Mouse (Mus musculus) megakaryocyte, embryonic 14.5 days (primary cell): Measurements from ENCODE around the gene Aqp1. TPM values are rescaled to one million over a fixed set of nuclear protein-coding genes. Genes with fewer than 3 reads are reported as not detected.

ENCODE experiments used
- H3K27me3 ChIP-seq: replicated peaks from 2 replicates; pipeline ENCODE3; 2012; ENCODE audit warnings: inconsistent platforms
- H3K36me3 ChIP-seq: replicated peaks from 2 replicates; pipeline ENCODE3; 2012; ENCODE audit warnings: low read length, inconsistent platforms, mixed read lengths
- H3K4me1 ChIP-seq: 2 replicates; pipeline ENCODE4 v1.6.1; 2012; ENCODE audit warnings: inconsistent platforms
- H3K4me3 ChIP-seq: replicated peaks from 2 replicates; pipeline ENCODE3; 2012; ENCODE audit warnings: moderate library complexity, mild to moderate bottlenecking, inconsistent platforms
- H3K9me3 ChIP-seq: 2 replicates; pipeline ENCODE4 v1.6.1; 2012; ENCODE audit warnings: inconsistent platforms
- FLI1 ChIP-seq: IDR thresholded peaks from 2 replicates; pipeline ENCODE4 v1.6.1; 2012; ENCODE audit warnings: low read length, inconsistent platforms, mixed read lengths
- GATA1 ChIP-seq: IDR thresholded peaks from 3 replicates; pipeline ENCODE4 v1.6.1; 2012; ENCODE audit warnings: mixed read lengths, low read length, inconsistent platforms, borderline replicate concordance
- polyA plus RNA-seq: library from polyadenylated mRNA; stranded (reverse); fragments of >175 nt; gene quantifications from 2 replicates; pipeline ENCODE4 v1.2.3, GENCODE M21; 2012; ENCODE audit warnings: low replicate concordance; ENCODE audit not compliant: insufficient read depth

The Aqp1 gene
- polyA plus RNA-seq, 1 experiment: 4.6 TPM

- H3K36me3 ChIP-seq: no peaks in the 10 kb centered on the region
- peaks cover 79% of the 10 kb centered on the region for H3K27me3 ChIP-seq
- TF ChIP-seq FLI1 (no peak), GATA1 (no peak)
- no peaks in the 10 kb centered on the region for H3K9me3 ChIP-seq
- H3K4me3 ChIP-seq: no peak overlapping the region
- peaks cover 14% of the 10 kb centered on the region for H3K4me1 ChIP-seq
Observed at GRCm38 (mm10) chr6:55396176-55396575, 59.9 kb downstream of the Aqp1 start.

GRCm38 (mm10) chr6:55396622-55397041 lies 60.4 kb downstream of the Aqp1 start:
- Histone ChIP-seq H3K9me3 (no peaks in the 10 kb centered on the region), H3K4me1 (peaks cover 14% of the 10 kb centered on the region), H3K27me3 (peaks cover 81% of the 10 kb centered on the region), H3K4me3 (no peak overlapping the region), H3K36me3 (no peaks in the 10 kb centered on the region)
- TF ChIP-seq FLI1 (no peak), GATA1 (no peak)

Other genes starting within 250 kb of the Aqp1 start
- gene Crhr2, start 203.4 kb upstream of the Aqp1 start, polyA plus RNA-seq: not detected in 2 replicates
- not detected in 2 replicates for gene Inmt, start 161.4 kb upstream of the Aqp1 start, polyA plus RNA-seq
- gene Mindy4, start 133.0 kb upstream of the Aqp1 start, polyA plus RNA-seq: 0.10 TPM in 1 of 2 replicates, not detected in the other
- gene Ghrhr, start 39.9 kb downstream of the Aqp1 start, polyA plus RNA-seq: not detected in 2 replicates
- gene Adcyap1r1, start 115.5 kb downstream of the Aqp1 start, polyA plus RNA-seq: not detected in 2 replicates